Mouse (Mus musculus): Measurements from ENCODE around the gene Olfr490. TPM values are rescaled to one million over a fixed set of nuclear protein-coding genes. Genes with fewer than 3 reads are reported as not detected.

The Olfr490 gene
- not detected in 2 replicates for polyA plus RNA-seq (2012)

DNA sequence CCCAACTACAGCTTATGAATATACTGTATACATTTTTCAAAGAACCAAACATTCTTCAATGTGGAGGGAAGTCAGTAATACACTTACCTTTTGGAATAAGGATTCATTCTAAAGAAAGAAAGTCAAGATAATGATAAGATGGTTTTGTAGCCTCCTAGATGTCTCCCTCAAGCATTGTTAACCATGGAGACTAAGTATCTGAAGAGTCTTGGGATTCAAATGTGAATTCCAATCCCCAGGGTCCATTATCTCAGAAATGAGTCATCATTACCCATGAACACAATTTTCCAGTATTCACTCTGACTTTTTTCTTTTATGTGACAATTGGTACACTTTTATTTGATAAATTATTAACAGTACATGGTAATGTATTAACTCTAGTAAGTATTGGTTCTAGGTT is at the start of gene Olfr490:
TSS of gene Olfr490 (minus strand) at position 101 of the 400 bp plus-strand sequence.
- TF ChIP-seq GATA1 (IDR thresholded peaks at IDR 0.05; ENCODE audit: low read length): no peak

DNA sequence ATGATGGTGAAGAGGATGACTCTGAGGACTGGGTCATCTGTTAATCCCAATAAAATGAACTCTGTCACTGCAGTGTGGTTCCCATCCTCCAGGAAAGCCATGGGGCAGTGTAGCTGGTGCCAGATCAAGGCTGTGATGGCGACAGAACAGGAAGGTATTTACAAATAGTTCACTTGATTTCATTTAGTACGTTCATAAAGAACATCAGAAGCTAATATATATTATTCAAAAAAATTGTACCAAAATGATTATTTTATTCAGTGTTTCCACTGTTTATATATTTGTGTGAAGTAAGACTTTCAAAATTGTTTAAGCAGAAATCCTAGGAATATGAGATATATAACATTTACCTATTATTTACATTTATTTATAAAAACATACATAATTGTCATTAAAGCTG is 34.8 kb upstream of the Olfr490 start, which contains the start of gene Olfr492:
TSS of gene Olfr492 (minus strand) at position 101 of the 400 bp plus-strand sequence.
- TF ChIP-seq GATA1 (IDR thresholded peaks at IDR 0.05; ENCODE audit: low read length): no peak

DNA sequence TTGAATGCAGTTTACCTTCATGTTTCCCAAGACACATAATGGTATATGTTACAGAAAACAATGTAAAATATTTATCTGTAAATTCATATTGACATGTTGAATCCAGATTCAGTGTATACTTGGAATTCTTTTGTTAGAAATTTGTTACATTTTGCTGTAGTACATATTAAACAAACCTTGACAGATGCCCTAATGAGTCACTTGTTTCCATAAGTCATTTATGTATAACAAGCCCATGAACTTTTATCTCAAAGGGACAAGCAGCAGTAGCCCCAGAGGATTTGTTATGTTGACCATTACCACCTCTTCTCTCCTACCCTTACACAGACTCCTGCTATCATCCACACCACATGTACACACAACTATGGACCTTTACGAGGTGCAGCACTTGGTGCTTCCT is 24.4 kb upstream of the Olfr490 start, which contains the start of gene Olfr491:
TSS of gene Olfr491 (plus strand) at position 301 of the 400 bp plus-strand sequence.
- no peak for TF ChIP-seq GATA1 (IDR thresholded peaks at IDR 0.05; ENCODE audit: low read length)

DNA sequence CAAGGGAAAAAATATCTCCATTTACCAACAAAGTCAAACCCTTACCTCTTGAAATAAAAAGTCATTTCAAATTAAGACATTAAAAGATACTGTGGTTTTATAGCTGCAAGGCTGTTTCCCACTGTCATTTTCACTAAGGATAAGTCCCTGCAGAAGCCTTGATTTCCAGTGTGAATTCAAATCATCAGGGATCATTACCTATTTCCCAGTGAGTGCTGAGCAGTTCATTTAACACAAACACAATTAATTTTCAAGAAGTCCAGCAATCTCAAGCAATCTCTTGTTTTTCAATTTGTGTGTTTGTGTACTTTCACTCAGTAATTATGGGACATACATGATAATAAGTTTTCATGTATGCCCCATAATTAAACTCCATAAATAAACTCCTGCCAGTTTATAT is 30.5 kb downstream of the Olfr490 start, which contains the start of gene Olfr488:
TSS of gene Olfr488 (minus strand) at position 101 of the 400 bp plus-strand sequence.
- TF ChIP-seq GATA1 (IDR thresholded peaks at IDR 0.05; ENCODE audit: low read length): no peak

Other genes starting within 250 kb of the Olfr490 start
- gene Olfr479, start 238.2 kb downstream of the Olfr490 start, polyA plus RNA-seq (2012): not detected in 2 replicates
- gene Olfr480, start 221.6 kb downstream of the Olfr490 start, polyA plus RNA-seq (2012): not detected in 2 replicates
- not detected in 2 replicates for gene Olfr481, start 209.1 kb downstream of the Olfr490 start, polyA plus RNA-seq (2012)
- gene Olfr482, start 191.3 kb downstream of the Olfr490 start, polyA plus RNA-seq (2012): not detected in 2 replicates
- not detected in 2 replicates for gene Olfr483, start 188.1 kb downstream of the Olfr490 start, polyA plus RNA-seq (2012)
- not detected in 2 replicates for gene Olfr484, start 161.5 kb downstream of the Olfr490 start, polyA plus RNA-seq (2012)
- gene Olfr485, start 129.1 kb downstream of the Olfr490 start, polyA plus RNA-seq (2012): not detected in 2 replicates
- gene Olfr486, start 116.2 kb downstream of the Olfr490 start, polyA plus RNA-seq (2012): not detected in 2 replicates
- gene Olfr487, start 74.3 kb downstream of the Olfr490 start, polyA plus RNA-seq (2012): not detected in 2 replicates
- not detected in 2 replicates for gene Olfr488, start 30.6 kb downstream of the Olfr490 start, polyA plus RNA-seq (2012)
- not detected in 2 replicates for gene Olfr491, start 24.5 kb upstream of the Olfr490 start, polyA plus RNA-seq (2012)
- gene Olfr492, start 34.7 kb upstream of the Olfr490 start, polyA plus RNA-seq (2012): not detected in 2 replicates
- gene Olfr493, start 58.0 kb upstream of the Olfr490 start, polyA plus RNA-seq (2012): not detected in 2 replicates
- not detected in 2 replicates for gene Olfr494, start 76.4 kb upstream of the Olfr490 start, polyA plus RNA-seq (2012)
- not detected in 2 replicates for gene Olfr495, start 104.2 kb upstream of the Olfr490 start, polyA plus RNA-seq (2012)
- gene Olfr497, start 131.5 kb upstream of the Olfr490 start, polyA plus RNA-seq (2012): not detected in 2 replicates
- gene Olfr498, start 176.4 kb upstream of the Olfr490 start, polyA plus RNA-seq (2012): not detected in 2 replicates
- not detected in 2 replicates for gene Olfr502, start 236.1 kb upstream of the Olfr490 start, polyA plus RNA-seq (2012)

Measured in G1E-ER4 (cell line).